ENCODE assay signal across 13 mouse cellular contexts in the genomic region with DNA sequence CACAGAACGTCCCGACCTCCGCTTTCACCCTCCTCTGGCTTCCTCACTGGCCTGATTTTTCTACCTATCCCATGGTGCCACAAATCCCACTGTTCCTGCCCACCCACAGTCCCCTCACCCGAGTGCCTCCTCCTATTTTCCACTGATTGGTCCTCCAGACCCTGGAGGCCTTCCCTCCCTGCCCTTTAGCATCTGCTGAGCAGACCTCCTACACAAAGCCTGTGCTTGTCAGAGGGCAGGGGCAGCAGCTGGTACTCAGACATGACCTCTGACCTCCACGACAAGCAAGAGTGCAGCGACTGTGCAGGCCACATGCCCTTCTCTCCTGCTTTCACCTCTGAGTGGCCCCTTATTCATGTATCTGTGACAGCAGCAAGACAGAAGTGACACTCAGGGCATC.
DNase-seq lines count a peak whose midpoint lies in the region; ATAC-seq and TF ChIP-seq lines count a peak whose summit lies in the region.
"Had no signal": no experiment of that assay in that cellular context is flagged by ENCODE, and none has a peak within 500 bp of the region (broad histone marks: within the 10 kb centered on the region; RNA-seq: fewer than 3 reads in every experiment).

No protein-coding gene starts in this region.

- H3K9me3 ChIP-seq in heart, embryonic 13.5 days = no peaks in the 10 kb centered on the region
- no peaks in the 10 kb centered on the region for H3K9me3 ChIP-seq in hindbrain, embryonic 12.5 days (replicated peaks)
- H3K9me3 ChIP-seq in midbrain, postnatal 0 days (ENCODE audit: low read length) = no peaks in the 10 kb centered on the region
- H3K9me3 ChIP-seq: embryonic facial prominence, embryonic 15.5 days had no signal

- no peak for ATAC-seq in heart, embryonic 13.5 days (ENCODE audit: extremely low read depth, insufficient number of reproducible peaks, low FRiP score, low TSS enrichment)
- peak; percentile 22; the same call in 1 of the 2 replicates for ATAC-seq in hindbrain, embryonic 12.5 days (ENCODE audit: low FRiP score)
- ATAC-seq in midbrain, postnatal 0 days (ENCODE audit: low FRiP score) = no peak

- no peaks in the 10 kb centered on the region for H3K27me3 ChIP-seq in heart, embryonic 13.5 days (replicated peaks)
- no peaks in the 10 kb centered on the region for H3K27me3 ChIP-seq in hindbrain, embryonic 12.5 days
- H3K27me3 ChIP-seq in midbrain, postnatal 0 days (ENCODE audit: insufficient read depth, low read length) = no peaks in the 10 kb centered on the region
- H3K27me3 ChIP-seq: embryonic facial prominence, embryonic 15.5 days had no signal

- peaks cover 66% of the 10 kb centered on the region for H3K4me1 ChIP-seq in heart, embryonic 13.5 days
- peaks cover 40% of the 10 kb centered on the region for H3K4me1 ChIP-seq in hindbrain, embryonic 12.5 days
- H3K4me1 ChIP-seq in midbrain, postnatal 0 days (ENCODE audit: insufficient read depth, low read length) = peaks cover 23% of the 10 kb centered on the region

- TF ChIP-seq CTCF in midbrain, postnatal 0 days (IDR thresholded peaks at IDR 0.05) = no peak

- H3K36me3 ChIP-seq in heart, embryonic 13.5 days = peaks cover 22% of the 10 kb centered on the region
- H3K36me3 ChIP-seq in hindbrain, embryonic 12.5 days = no peaks in the 10 kb centered on the region
- H3K36me3 ChIP-seq in midbrain, postnatal 0 days (ENCODE audit: insufficient read depth, low read length) = no peaks in the 10 kb centered on the region
- H3K36me3 ChIP-seq: embryonic facial prominence, embryonic 15.5 days had no signal

- H3K4me3 ChIP-seq in heart, embryonic 13.5 days = no peak overlapping the region
- no peak overlapping the region for H3K4me3 ChIP-seq in hindbrain, embryonic 12.5 days
- no peak overlapping the region for H3K4me3 ChIP-seq in midbrain, postnatal 0 days (ENCODE audit: low read depth, low read length)
- H3K4me3 ChIP-seq: embryonic facial prominence, embryonic 15.5 days; left cerebral cortex, adult 2 months had no signal

- 41% methylated on average over 6 of the region's 6 CpGs for WGBS in heart, embryonic 13.5 days
- 8% methylated on average over 6 of the region's 6 CpGs for WGBS in hindbrain, embryonic 12.5 days
- 36% methylated on average over 6 of the region's 6 CpGs for WGBS in midbrain, postnatal 0 days

- H3K9ac ChIP-seq in heart, embryonic 13.5 days = peak overlapping the region; percentile 20
- H3K9ac ChIP-seq in hindbrain, embryonic 12.5 days = no peak overlapping the region
- H3K9ac ChIP-seq in midbrain, postnatal 0 days (replicated peaks; ENCODE audit: low read length, poor library complexity, severe bottlenecking) = 0 out of 2 replicates have a peak overlapping the region, but pooled peaks have one; percentile 24
- H3K9ac ChIP-seq: embryonic facial prominence, embryonic 15.5 days had no signal

- H3K27ac ChIP-seq in heart, embryonic 13.5 days (replicated peaks) = peak overlapping the region; percentile 50
- H3K27ac ChIP-seq in hindbrain, embryonic 12.5 days = 0 out of 2 replicates have a peak overlapping the region, but pooled peaks have one; percentile 70
- peak overlapping the region; percentile 43; the same call in 1 of the 2 replicates for H3K27ac ChIP-seq in midbrain, postnatal 0 days (ENCODE audit: low read depth, low read length)
- H3K27ac ChIP-seq: left cerebral cortex, adult 2 months had no signal

- DNase-seq in heart, adult 11 months = no peak
- DNase-seq in embryo, embryonic 11 days = peak; percentile 78
- no peak for DNase-seq in midbrain, postnatal 0 days (ENCODE audit: low spot score)
- no peak for DNase-seq in adrenal gland, postnatal 36 days
- no peak for DNase-seq in layer of hippocampus, postnatal 14 days (ENCODE audit: low spot score in 2 of 2)
- no peak for DNase-seq in spleen, postnatal 4 days (ENCODE audit: low spot score in 2 of 2)
- DNase-seq: gastrocnemius, postnatal 25 days; kidney, adult 18-20 months; lung, adult 18-20 months had no signal

- H3K4me2 ChIP-seq in heart, embryonic 13.5 days = no peak overlapping the region
- no peak overlapping the region for H3K4me2 ChIP-seq in hindbrain, embryonic 12.5 days (replicated peaks)
- H3K4me2 ChIP-seq in midbrain, postnatal 0 days (ENCODE audit: low read depth, low read length, poor library complexity, severe bottlenecking) = no peak overlapping the region
